Mouse (Mus musculus): Measurements from ENCODE around the gene Slc6a4. TPM values are rescaled to one million over a fixed set of nuclear protein-coding genes. Genes with fewer than 3 reads are reported as not detected.
A peak's percentile ranks its signal among the peaks of the same experiment; 100 is the strongest.

Gene Slc6a4
- 0.49 and 0.89 TPM in 2 replicates for polyA plus RNA-seq (2016; fragmentation: Nextera tagmentation; extraction: Ambion mirVana)

DNA sequence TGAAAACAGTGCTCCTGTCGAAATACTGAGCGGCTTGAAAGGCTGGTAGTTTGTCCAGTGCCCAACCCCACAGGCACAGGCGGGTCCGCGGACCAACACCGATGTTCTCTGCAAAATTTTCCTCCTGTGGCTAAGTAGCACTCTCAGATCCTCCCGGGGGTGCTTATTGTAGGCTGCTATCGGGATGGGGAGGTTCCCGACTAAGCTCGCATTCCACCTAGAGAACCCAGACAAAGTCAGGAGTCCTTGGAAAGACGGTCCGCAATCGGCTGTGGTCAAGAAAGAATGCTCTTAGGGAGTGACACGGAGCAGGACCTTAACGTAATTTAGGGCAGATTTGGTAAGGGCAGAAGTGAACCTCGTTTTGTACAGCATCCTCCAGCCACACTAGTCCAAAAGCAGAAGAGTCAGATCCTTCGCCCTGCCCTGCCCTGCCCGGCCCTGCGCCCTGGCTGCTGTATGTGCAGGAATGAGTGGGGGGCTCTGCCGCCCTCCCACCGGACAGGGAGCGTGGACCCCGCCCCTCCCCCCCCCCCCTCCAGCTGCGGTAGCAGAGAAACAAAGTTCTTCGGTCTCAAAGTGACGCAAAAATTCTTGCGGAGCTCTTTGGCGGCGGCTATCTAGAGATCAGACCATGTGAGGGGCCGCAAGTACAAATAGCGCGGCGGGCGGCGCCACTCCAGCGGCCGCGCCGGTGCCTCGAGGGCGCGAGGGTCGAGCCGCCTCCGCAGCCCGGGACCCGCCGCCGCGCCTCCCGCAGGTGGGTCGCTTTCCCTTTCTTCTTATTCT is at the start of gene Slc6a4:
Slc6a4 (plus strand) TSS at position 688 of the 789 bp plus-strand sequence.
- 1% methylated on average over 52 of the region's 52 CpGs for WGBS
- Histone ChIP-seq H3K27me3 (replicated peaks) (peaks cover 63% of the 10 kb centered on the region), H3K4me2 (replicated peaks) (peak within 1 kb of the TSS; percentile 79), H3K9me3 (no peaks in the 10 kb centered on the region), H3K36me3 (no peaks in the 10 kb centered on the region), H3K27ac (no peak within 1 kb of the TSS), H3K4me3 (peak within 1 kb of the TSS; percentile 41), H3K9ac (peak within 1 kb of the TSS; percentile 47; the same call in 1 of the 2 replicates), H3K4me1 (peaks cover 13% of the 10 kb centered on the region)
- ATAC-seq (ENCODE audit: low FRiP score, low read depth): no peak

DNA sequence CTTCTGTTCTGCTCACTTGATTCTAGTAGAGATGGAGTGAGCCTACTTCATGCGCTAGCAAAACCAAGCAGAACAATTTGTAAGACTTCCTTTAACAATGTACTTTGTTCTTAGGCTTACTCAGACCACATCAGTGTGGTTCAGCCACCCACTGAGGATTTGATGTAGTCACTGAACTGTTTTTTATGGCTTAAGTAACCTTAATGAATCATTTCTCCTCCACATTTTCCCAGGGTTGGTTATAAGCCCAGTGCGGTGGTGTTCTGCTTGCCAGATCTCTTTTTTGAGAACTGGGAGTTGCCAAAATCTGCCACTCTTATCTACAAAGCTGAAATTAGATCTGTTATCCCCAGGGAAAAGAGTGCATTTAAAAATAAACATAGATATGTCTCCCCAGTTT is 44.9 kb upstream of the Slc6a4 start:
- peaks cover 63% of the 10 kb centered on the region for H3K36me3 ChIP-seq
- no peak overlapping the region for H3K27ac ChIP-seq
- no peaks in the 10 kb centered on the region for H3K27me3 ChIP-seq (replicated peaks)
- H3K9me3 ChIP-seq: no peaks in the 10 kb centered on the region
- ATAC-seq (ENCODE audit: low FRiP score, low read depth): no peak
- no peak overlapping the region for H3K4me2 ChIP-seq (replicated peaks)
- WGBS: 97% methylated on average over 2 of the region's 2 CpGs
- no peak overlapping the region for H3K9ac ChIP-seq
- H3K4me3 ChIP-seq: no peak overlapping the region
- H3K4me1 ChIP-seq: no peaks in the 10 kb centered on the region

DNA sequence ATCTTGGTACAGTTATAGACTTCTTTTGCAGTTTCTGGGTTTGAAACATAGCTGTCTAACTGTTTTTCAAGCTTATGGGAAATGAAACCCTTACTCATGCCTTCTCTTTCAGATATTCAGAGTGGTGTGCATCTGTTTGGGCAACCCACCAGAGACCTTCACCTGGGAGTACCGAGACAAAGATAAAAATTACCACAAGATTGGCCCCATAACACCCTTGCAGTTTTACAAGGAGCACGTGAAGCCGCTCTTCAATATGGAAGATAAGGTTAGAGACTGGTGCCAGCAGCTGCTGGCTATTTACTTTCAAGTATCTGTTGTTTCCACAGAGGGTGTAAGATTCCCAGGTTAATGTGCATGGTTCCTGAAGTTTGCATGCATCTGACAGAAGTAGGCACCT is 32.7 kb upstream of the Slc6a4 start:
- Histone ChIP-seq H3K9ac (no peak overlapping the region), H3K4me2 (replicated peaks) (no peak overlapping the region), H3K4me3 (no peak overlapping the region), H3K4me1 (no peaks in the 10 kb centered on the region), H3K9me3 (no peaks in the 10 kb centered on the region), H3K36me3 (peaks cover 76% of the 10 kb centered on the region), H3K27ac (no peak overlapping the region), H3K27me3 (replicated peaks) (no peaks in the 10 kb centered on the region)
- ATAC-seq (ENCODE audit: low FRiP score, low read depth): no peak
- 97% methylated on average over 3 of the region's 3 CpGs for WGBS

DNA sequence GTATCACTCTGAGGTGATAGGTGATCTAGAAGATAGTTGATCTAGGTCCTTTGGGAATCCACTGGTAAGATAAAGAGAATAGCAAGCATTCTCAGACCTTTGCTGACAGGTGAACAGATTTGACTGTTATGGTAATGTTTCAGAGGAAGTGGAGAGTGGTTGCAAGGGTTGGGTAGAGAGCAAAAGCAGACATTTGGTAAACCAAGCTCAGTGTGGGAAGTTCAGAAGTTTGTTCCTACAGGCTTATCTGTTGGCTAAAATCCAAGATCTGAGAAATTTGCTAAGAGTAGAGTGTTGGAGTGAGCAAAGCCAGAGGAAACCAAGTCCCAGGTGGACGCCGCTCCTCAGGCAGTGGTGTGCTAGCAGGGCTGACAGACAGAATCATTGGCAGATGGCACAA is 28.1 kb upstream of the Slc6a4 start:
- Histone ChIP-seq H3K9me3 (no peaks in the 10 kb centered on the region), H3K36me3 (peaks cover 87% of the 10 kb centered on the region), H3K9ac (no peak overlapping the region), H3K4me3 (no peak overlapping the region), H3K4me1 (no peaks in the 10 kb centered on the region), H3K4me2 (replicated peaks) (no peak overlapping the region), H3K27ac (no peak overlapping the region), H3K27me3 (replicated peaks) (no peaks in the 10 kb centered on the region)
- no peak for ATAC-seq (ENCODE audit: low FRiP score, low read depth)
- 100% methylated on average over 2 of the region's 2 CpGs for WGBS

DNA sequence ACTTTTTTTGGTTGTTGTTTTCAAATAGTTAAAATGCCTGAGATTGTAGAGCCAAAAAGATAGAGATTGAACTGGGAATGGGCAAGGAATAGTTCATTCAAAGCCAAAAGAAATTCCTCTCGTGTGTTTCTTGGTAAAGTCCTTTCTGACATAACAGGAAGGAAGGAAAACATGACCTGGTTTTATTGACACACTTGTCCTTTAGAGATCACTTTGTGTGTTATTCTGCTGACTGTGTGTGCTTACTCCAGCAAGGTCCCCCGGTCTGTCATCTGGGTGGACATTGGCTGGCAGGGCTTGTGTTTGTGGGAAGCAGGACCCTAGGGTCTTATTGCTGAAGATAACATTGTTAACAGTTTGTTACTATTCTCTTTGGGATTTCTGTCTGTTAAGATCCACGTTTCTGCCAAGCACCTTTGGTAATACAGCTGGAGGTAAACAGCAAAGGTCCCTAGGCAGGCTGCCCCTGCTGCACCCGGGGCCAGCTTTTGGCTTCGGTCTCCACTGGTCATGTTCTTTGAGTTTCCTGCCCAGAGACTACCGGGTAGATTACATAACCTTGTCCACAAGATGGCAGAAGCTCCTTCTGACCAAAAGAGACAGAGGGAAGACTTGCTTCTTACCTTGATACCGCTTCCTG is 23.6 kb upstream of the Slc6a4 start:
- Histone ChIP-seq H3K4me1 (no peaks in the 10 kb centered on the region), H3K27ac (no peak overlapping the region), H3K36me3 (peaks cover 80% of the 10 kb centered on the region), H3K27me3 (replicated peaks) (no peaks in the 10 kb centered on the region), H3K9ac (no peak overlapping the region), H3K4me3 (no peak overlapping the region), H3K9me3 (no peaks in the 10 kb centered on the region), H3K4me2 (replicated peaks) (no peak overlapping the region)
- no peak for ATAC-seq (ENCODE audit: low FRiP score, low read depth)
- WGBS: 90% methylated on average over 7 of the region's 7 CpGs

DNA sequence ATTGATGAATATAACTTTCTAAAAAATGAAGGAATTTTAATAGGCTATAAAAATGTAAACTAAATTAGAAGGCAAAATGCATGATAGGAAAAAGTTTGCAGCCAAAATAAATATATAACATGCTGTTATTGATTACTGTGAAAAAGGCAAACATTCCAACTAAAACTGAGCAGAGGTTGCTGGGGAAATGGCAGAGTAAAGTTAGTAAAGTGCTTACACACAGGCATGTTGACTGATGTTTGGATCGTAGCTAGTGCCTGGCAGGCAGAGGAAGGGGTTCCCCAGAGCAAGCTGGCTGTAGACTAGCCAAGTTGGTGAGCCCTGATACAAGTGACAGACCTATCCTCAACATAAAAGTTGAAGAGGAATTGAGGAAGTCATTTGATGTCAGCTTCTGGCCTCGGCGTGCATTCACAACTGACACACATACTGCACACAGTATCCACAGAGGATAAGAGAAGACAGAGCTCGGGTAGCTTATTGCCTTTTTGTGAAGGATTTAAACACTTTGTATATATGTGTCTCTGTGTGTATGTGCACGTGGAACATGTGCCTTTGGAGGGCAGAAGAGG is 16.7 kb upstream of the Slc6a4 start:
- no peak overlapping the region for H3K4me3 ChIP-seq
- WGBS: 88% methylated on average over 5 of the region's 5 CpGs
- H3K9me3 ChIP-seq: no peaks in the 10 kb centered on the region
- no peak overlapping the region for H3K9ac ChIP-seq
- peaks cover 51% of the 10 kb centered on the region for H3K36me3 ChIP-seq
- no peaks in the 10 kb centered on the region for H3K4me1 ChIP-seq
- no peak overlapping the region for H3K27ac ChIP-seq
- H3K27me3 ChIP-seq (replicated peaks): no peaks in the 10 kb centered on the region
- no peak for ATAC-seq (ENCODE audit: low FRiP score, low read depth)
- H3K4me2 ChIP-seq (replicated peaks): no peak overlapping the region

DNA sequence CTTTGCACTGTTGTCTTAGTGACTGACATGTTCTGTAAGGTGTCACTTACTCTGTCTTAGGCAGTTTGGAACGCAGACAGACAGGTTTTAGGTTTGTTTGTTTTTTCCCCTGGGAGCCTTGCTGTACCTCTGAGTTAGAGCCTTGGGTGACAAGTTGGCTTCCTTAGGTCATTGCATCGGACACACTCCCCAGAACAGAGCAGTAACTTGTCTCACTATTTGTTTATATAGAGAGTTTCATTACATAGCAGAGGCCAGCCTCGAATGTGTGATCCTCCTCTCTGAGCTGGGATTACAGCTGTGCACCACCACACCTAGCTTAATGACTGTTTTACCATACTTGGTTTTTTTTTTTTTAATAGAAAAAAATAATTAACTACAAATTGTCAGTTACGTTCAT is 16.0 kb upstream of the Slc6a4 start:
- Histone ChIP-seq H3K4me2 (replicated peaks) (no peak overlapping the region), H3K9me3 (no peaks in the 10 kb centered on the region), H3K4me3 (no peak overlapping the region), H3K36me3 (peaks cover 56% of the 10 kb centered on the region), H3K4me1 (no peaks in the 10 kb centered on the region), H3K27ac (no peak overlapping the region), H3K9ac (no peak overlapping the region), H3K27me3 (replicated peaks) (no peaks in the 10 kb centered on the region)
- 87% methylated on average over 4 of the region's 4 CpGs for WGBS
- no peak for ATAC-seq (ENCODE audit: low FRiP score, low read depth)

DNA sequence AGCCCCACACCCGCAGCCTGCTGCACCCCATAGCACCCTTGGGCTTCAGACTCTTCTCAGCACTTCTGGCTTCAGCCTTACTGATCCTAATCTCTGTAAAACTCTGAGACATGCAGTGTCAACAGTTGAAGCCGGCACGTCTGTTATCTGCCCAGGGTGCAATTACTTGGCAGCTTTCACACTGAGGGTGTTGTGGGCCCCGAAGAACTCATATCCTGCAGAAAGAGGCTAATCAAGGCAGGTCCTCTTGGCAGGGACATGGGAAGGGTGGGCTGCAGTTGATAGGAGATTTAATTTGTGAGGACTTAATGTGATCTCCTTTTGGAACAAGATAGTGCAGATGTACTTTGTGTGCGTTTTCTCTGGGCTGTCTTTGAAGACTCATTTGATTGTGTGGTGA is 14.8 kb upstream of the Slc6a4 start:
- Histone ChIP-seq H3K4me1 (no peaks in the 10 kb centered on the region), H3K4me2 (replicated peaks) (no peak overlapping the region), H3K27ac (no peak overlapping the region), H3K4me3 (no peak overlapping the region), H3K27me3 (replicated peaks) (no peaks in the 10 kb centered on the region), H3K9me3 (no peaks in the 10 kb centered on the region), H3K36me3 (peaks cover 57% of the 10 kb centered on the region), H3K9ac (no peak overlapping the region)
- 87% methylated on average over 5 of the region's 5 CpGs for WGBS
- ATAC-seq (ENCODE audit: low FRiP score, low read depth): no peak

DNA sequence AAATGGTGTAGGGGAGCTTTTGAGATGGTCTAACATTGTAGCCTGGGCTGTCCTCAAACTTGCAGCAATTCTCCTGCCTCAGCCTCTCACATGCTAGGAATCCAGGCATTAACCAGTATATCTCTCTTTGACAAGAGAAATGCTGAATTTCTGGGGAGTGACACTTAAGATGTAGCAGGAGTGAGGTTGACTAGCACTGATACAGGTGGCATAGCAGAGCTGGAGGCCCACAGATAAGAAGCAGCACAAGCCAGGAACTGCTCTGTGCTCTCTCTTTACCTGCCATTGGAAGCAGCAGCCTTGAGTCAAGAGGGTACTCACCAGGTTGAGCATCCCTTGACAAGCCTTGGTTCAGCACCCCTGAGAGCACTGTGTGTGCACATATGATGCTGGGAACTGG is 14.2 kb upstream of the Slc6a4 start:
- Histone ChIP-seq H3K9me3 (no peaks in the 10 kb centered on the region), H3K36me3 (peaks cover 52% of the 10 kb centered on the region)
- no peak for ATAC-seq (ENCODE audit: low FRiP score, low read depth)

DNA sequence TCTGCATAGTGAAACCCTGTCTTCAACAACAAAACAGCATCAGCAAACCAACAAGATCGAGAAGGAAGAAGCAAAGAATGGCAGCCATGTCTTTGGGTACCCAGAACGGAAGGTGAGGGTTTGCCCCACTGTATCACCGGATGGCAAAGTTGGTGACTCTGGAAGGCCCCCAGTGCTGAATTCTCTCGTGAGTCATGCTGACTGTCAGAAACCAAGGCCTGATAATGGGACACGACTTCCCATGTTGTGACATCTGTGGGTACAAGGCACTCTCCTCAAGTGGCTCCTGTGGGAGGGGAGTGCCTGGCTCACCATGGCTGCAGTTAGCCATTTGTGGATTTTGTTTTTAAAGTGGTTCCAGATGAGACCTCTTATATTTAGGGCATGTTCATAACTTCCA is 7.6 kb upstream of the Slc6a4 start:
- ATAC-seq (ENCODE audit: low FRiP score, low read depth): no peak
- H3K27ac ChIP-seq: no peak overlapping the region
- WGBS: 78% methylated on average over 5 of the region's 5 CpGs
- no peak overlapping the region for H3K9ac ChIP-seq
- H3K27me3 ChIP-seq (replicated peaks): peaks cover 6% of the 10 kb centered on the region; the same call in 1 of the 2 replicates
- H3K36me3 ChIP-seq: peaks cover 27% of the 10 kb centered on the region
- no peaks in the 10 kb centered on the region for H3K4me1 ChIP-seq
- H3K9me3 ChIP-seq: no peaks in the 10 kb centered on the region
- no peak overlapping the region for H3K4me2 ChIP-seq (replicated peaks)
- H3K4me3 ChIP-seq: no peak overlapping the region

More for the DNA sequence above, 14.2 kb upstream of the Slc6a4 start:
- H3K9ac ChIP-seq: no peak overlapping the region
- no peaks in the 10 kb centered on the region for H3K4me1 ChIP-seq
- H3K4me3 ChIP-seq: no peak overlapping the region
- H3K27me3 ChIP-seq (replicated peaks): no peaks in the 10 kb centered on the region
- no peak overlapping the region for H3K27ac ChIP-seq
- no peak overlapping the region for H3K4me2 ChIP-seq (replicated peaks)

DNA sequence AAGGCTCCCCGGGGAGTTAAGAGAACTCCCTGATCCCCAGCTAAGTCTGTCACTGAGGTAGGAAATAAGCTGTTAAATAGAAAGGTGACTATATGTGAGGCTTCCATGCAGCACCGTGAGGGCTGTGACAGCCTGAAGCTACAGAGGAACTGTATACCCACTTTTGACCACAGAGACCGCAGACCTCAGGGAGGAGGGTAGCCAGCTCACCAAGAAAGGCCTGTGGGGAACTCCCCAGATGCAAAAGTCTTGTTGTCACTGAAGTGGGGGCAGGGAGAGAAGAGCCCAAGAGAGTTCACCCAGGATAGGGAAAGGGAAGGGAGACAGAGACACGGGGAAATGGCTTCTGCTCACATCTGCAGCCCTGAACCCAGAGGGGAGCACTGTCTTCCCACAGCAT is 5.5 kb upstream of the Slc6a4 start:
- H3K27ac ChIP-seq: no peak overlapping the region

DNA sequence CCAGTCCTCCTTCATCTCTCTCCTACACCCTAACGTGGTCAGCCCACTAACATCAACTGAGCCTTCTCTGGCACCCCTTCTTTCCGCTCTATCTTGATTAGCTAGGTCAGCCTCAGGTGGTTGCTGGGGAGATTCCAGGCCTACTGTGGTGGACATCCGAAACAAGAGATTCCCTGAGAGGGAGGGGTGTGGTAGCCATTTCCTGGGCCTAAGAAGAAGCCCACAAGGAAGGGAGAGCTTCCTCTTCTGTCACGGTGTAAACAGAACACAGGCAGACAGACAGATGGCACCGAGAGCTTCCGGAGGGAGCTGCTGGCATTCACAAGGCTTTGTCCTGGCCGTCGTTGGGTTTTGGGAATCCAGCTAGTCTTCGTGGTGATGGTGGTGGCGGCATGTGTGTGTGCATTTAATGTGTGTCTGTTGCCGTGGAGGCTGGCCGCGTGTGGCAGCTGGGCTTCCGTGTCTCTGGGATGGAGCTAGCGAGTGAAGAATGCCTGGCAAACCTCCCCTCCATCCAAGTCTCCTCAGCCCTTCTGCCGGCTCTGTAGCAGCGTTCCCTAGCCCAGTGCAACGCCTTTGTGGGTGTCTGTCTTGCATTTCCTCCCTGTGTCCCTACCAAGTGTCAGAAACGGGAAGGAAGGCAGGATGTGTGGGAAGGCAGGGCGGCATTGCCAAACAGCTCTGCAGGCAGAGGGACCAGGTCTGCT is 2.3 kb upstream of the Slc6a4 start:
- H3K9me3 ChIP-seq: no peaks in the 10 kb centered on the region
- no peaks in the 10 kb centered on the region for H3K36me3 ChIP-seq
- H3K4me3 ChIP-seq: no peak overlapping the region
- peaks cover 52% of the 10 kb centered on the region for H3K27me3 ChIP-seq (replicated peaks)
- H3K4me1 ChIP-seq: peaks cover 13% of the 10 kb centered on the region
- WGBS: 60% methylated on average over 20 of the region's 20 CpGs
- no peak overlapping the region for H3K27ac ChIP-seq
- no peak overlapping the region for H3K9ac ChIP-seq
- no peak overlapping the region for H3K4me2 ChIP-seq (replicated peaks)
- ATAC-seq (ENCODE audit: low FRiP score, low read depth): no peak

More for the DNA sequence above, 5.5 kb upstream of the Slc6a4 start:
- 45% methylated on average over 4 of the region's 4 CpGs for WGBS
- H3K9me3 ChIP-seq: no peaks in the 10 kb centered on the region
- H3K4me1 ChIP-seq: peaks cover 2% of the 10 kb centered on the region
- no peak for ATAC-seq (ENCODE audit: low FRiP score, low read depth)
- H3K4me2 ChIP-seq (replicated peaks): no peak overlapping the region
- H3K36me3 ChIP-seq: peaks cover 7% of the 10 kb centered on the region; the same call in 1 of the 2 replicates
- H3K27me3 ChIP-seq (replicated peaks): peaks cover 22% of the 10 kb centered on the region
- no peak overlapping the region for H3K4me3 ChIP-seq
- no peak overlapping the region for H3K9ac ChIP-seq
